Mouse (Mus musculus): ENCODE results near the gene Rtkn2. TPM values are rescaled to one million over a fixed set of nuclear protein-coding genes. Genes with fewer than 3 reads are reported as not detected.

Rtkn2 gene
- polyA plus RNA-seq, 1 experiment = 3.5 TPM

GRCm38 (mm10) chr10:67955982-67956381 lies 23.4 kb upstream of the Rtkn2 start:
- H3K4me2 ChIP-seq (ENCODE audit: low read depth) = no peak overlapping the region
- no peaks in the 10 kb centered on the region for H3K36me3 ChIP-seq (ENCODE audit: control insufficient read depth, insufficient read depth)
- no peak overlapping the region for H3K4me3 ChIP-seq
- H3ac ChIP-seq (ENCODE audit: control insufficient read depth, insufficient read length) = no peak overlapping the region
- TF ChIP-seq USF1 (IDR thresholded peaks at IDR 0.05; ENCODE audit: low read depth) (no peak), MAX (IDR thresholded peaks at IDR 0.05; ENCODE audit: low read depth) (no peak), MYOD1 (IDR thresholded peaks at IDR 0.05; ENCODE audit: control insufficient read depth in 1 of 3, insufficient read length in 2 of 3, low read depth in 2 of 3) (no peak), SRF (IDR thresholded peaks at IDR 0.05; ENCODE audit: control insufficient read depth, insufficient read length, low read depth) (no peak), MYOG (IDR thresholded peaks at IDR 0.05; ENCODE audit: control insufficient read depth in 1 of 3, insufficient read depth in 1 of 3, insufficient read length in 2 of 3, low read depth in 2 of 3) (no peak), TCF12 (IDR thresholded peaks at IDR 0.05; ENCODE audit: insufficient read depth, poor library complexity, severe bottlenecking) (no peak), POLR2A (IDR thresholded peaks at IDR 0.05; ENCODE audit: insufficient read length, low read depth) (no peak), E2F4 (IDR thresholded peaks at IDR 0.05; ENCODE audit: insufficient read depth) (no peak), POLR2AphosphoS2 (IDR thresholded peaks at IDR 0.05; ENCODE audit: insufficient read length, low read depth) (no peak)
- H3K27me3 ChIP-seq (ENCODE audit: control insufficient read depth, insufficient read depth, insufficient read length) = no peaks in the 10 kb centered on the region
- no peaks in the 10 kb centered on the region for H3K79me2 ChIP-seq (ENCODE audit: control insufficient read depth, insufficient read depth)

GRCm38 (mm10) chr10:67959982-67960381 lies 19.4 kb upstream of the Rtkn2 start:
- Histone ChIP-seq H3ac (ENCODE audit: control insufficient read depth, insufficient read length) (no peak overlapping the region), H3K36me3 (ENCODE audit: control insufficient read depth, insufficient read depth) (no peaks in the 10 kb centered on the region), H3K4me3 (no peak overlapping the region), H3K79me2 (ENCODE audit: control insufficient read depth, insufficient read depth) (no peaks in the 10 kb centered on the region), H3K27me3 (ENCODE audit: control insufficient read depth, insufficient read depth, insufficient read length) (no peaks in the 10 kb centered on the region), H3K4me2 (ENCODE audit: low read depth) (no peak overlapping the region)
- TF ChIP-seq POLR2AphosphoS2 (IDR thresholded peaks at IDR 0.05; ENCODE audit: insufficient read length, low read depth) = no peak
- no peak for TF ChIP-seq POLR2A (IDR thresholded peaks at IDR 0.05; ENCODE audit: insufficient read length, low read depth)
- no peak for TF ChIP-seq SRF (IDR thresholded peaks at IDR 0.05; ENCODE audit: control insufficient read depth, insufficient read length, low read depth)
- no peak for TF ChIP-seq CEBPB (IDR thresholded peaks at IDR 0.05; ENCODE audit: insufficient read depth, poor library complexity, severe bottlenecking)
- TF ChIP-seq REST (IDR thresholded peaks at IDR 0.05; ENCODE audit: insufficient read depth, insufficient read length) = no peak
- TF ChIP-seq MYOG (IDR thresholded peaks at IDR 0.05; ENCODE audit: control insufficient read depth in 1 of 3, insufficient read depth in 1 of 3, insufficient read length in 2 of 3, low read depth in 2 of 3) = no peak
- no peak for TF ChIP-seq MYOD1 (IDR thresholded peaks at IDR 0.05; ENCODE audit: control insufficient read depth in 1 of 3, insufficient read length in 2 of 3, low read depth in 2 of 3)
- TF ChIP-seq TCF3 (IDR thresholded peaks at IDR 0.05; ENCODE audit: insufficient read length, low read depth) = no peak
- TF ChIP-seq MAX (IDR thresholded peaks at IDR 0.05; ENCODE audit: low read depth) = no peak

GRCm38 (mm10) chr10:67962496-67962895 lies 16.9 kb upstream of the Rtkn2 start:
- peak overlapping the region; percentile 36 for H3K4me2 ChIP-seq (ENCODE audit: low read depth)
- TF ChIP-seq TCF12 (IDR thresholded peaks at IDR 0.05; ENCODE audit: insufficient read depth, poor library complexity, severe bottlenecking) (no peak), CEBPB (IDR thresholded peaks at IDR 0.05; ENCODE audit: insufficient read depth, poor library complexity, severe bottlenecking) (no peak), MYOD1 (IDR thresholded peaks at IDR 0.05; ENCODE audit: control insufficient read depth in 1 of 3, insufficient read length in 2 of 3, low read depth in 2 of 3) (no peak), POLR2AphosphoS2 (IDR thresholded peaks at IDR 0.05; ENCODE audit: insufficient read length, low read depth) (no peak), MYOG (IDR thresholded peaks at IDR 0.05; ENCODE audit: control insufficient read depth in 1 of 3, insufficient read depth in 1 of 3, insufficient read length in 2 of 3, low read depth in 2 of 3) (no peak), TCF3 (IDR thresholded peaks at IDR 0.05; ENCODE audit: insufficient read length, low read depth) (no peak), SRF (IDR thresholded peaks at IDR 0.05; ENCODE audit: control insufficient read depth, insufficient read length, low read depth) (no peak)

GRCm38 (mm10) chr10:67964060-67964459 lies 15.3 kb upstream of the Rtkn2 start:
- no peak overlapping the region for H3K4me3 ChIP-seq
- no peaks in the 10 kb centered on the region for H3K27me3 ChIP-seq (ENCODE audit: control insufficient read depth, insufficient read depth, insufficient read length)
- no peaks in the 10 kb centered on the region for H3K79me2 ChIP-seq (ENCODE audit: control insufficient read depth, insufficient read depth)
- TF ChIP-seq E2F4 (IDR thresholded peaks at IDR 0.05; ENCODE audit: insufficient read depth) (no peak), USF1 (IDR thresholded peaks at IDR 0.05; ENCODE audit: low read depth) (no peak), SRF (IDR thresholded peaks at IDR 0.05; ENCODE audit: control insufficient read depth, insufficient read length, low read depth) (no peak), MAX (IDR thresholded peaks at IDR 0.05; ENCODE audit: low read depth) (no peak)
- H3K4me2 ChIP-seq (ENCODE audit: low read depth) = no peak overlapping the region
- H3ac ChIP-seq (ENCODE audit: control insufficient read depth, insufficient read length) = no peak overlapping the region
- no peaks in the 10 kb centered on the region for H3K36me3 ChIP-seq (ENCODE audit: control insufficient read depth, insufficient read depth)

More at GRCm38 (mm10) chr10:67962496-67962895, 16.9 kb upstream of the Rtkn2 start:
- no peaks in the 10 kb centered on the region for H3K36me3 ChIP-seq (ENCODE audit: control insufficient read depth, insufficient read depth)
- no peaks in the 10 kb centered on the region for H3K79me2 ChIP-seq (ENCODE audit: control insufficient read depth, insufficient read depth)
- H3ac ChIP-seq (ENCODE audit: control insufficient read depth, insufficient read length) = no peak overlapping the region
- H3K27me3 ChIP-seq (ENCODE audit: control insufficient read depth, insufficient read depth, insufficient read length) = no peaks in the 10 kb centered on the region
- H3K4me3 ChIP-seq = no peak overlapping the region

DNA sequence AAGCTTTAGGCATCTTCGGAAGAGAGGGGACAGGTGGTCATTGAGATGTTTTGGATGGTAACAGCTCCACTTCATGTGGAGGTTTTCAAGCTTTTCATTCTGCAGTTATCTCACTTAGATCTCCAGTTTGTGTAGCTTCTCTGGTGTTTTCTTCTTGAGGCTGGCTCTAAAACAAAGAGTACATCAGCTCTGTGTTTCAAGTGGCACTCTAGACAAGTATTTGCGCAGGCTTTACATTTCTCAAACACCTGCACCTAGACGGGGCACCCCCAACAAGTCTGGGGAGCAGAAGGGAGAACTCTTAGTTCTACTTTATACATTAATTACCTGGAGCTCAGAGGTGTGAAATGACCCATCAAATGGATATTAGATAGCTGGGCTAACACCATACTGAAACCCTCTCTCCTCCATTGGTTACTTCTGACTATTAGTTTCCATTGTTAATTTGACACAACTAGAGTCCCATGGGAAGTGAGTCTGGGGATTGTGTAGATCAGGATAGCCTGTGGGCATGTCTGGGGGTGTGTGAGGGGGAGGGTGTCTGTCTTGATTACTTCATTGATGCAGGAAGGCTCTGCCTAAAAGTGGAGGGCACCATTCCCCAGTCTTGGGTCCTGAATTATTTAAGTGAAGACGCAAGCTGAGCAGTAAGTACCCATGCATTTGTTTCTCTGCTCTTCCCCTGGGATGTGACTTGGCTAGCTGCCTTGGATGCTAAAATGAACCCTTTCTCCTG lies 14.0 kb upstream of the Rtkn2 start:
- Histone ChIP-seq H3K27me3 (ENCODE audit: control insufficient read depth, insufficient read depth, insufficient read length) (no peaks in the 10 kb centered on the region), H3K79me2 (ENCODE audit: control insufficient read depth, insufficient read depth) (no peaks in the 10 kb centered on the region), H3ac (ENCODE audit: control insufficient read depth, insufficient read length) (no peak overlapping the region), H3K4me3 (no peak overlapping the region), H3K4me2 (ENCODE audit: low read depth) (peak overlapping the region; percentile 45), H3K36me3 (ENCODE audit: control insufficient read depth, insufficient read depth) (no peaks in the 10 kb centered on the region)
- TF ChIP-seq POLR2A (IDR thresholded peaks at IDR 0.05; ENCODE audit: insufficient read length, low read depth) (no peak), REST (IDR thresholded peaks at IDR 0.05; ENCODE audit: insufficient read depth, insufficient read length) (no peak), CEBPB (IDR thresholded peaks at IDR 0.05; ENCODE audit: insufficient read depth, poor library complexity, severe bottlenecking) (no peak), E2F4 (IDR thresholded peaks at IDR 0.05; ENCODE audit: insufficient read depth) (no peak), MAX (IDR thresholded peaks at IDR 0.05; ENCODE audit: low read depth) (no peak), TCF3 (IDR thresholded peaks at IDR 0.05; ENCODE audit: insufficient read length, low read depth) (no peak), SRF (IDR thresholded peaks at IDR 0.05; ENCODE audit: control insufficient read depth, insufficient read length, low read depth) (no peak), USF1 (IDR thresholded peaks at IDR 0.05; ENCODE audit: low read depth) (no peak), MYOG (IDR thresholded peaks at IDR 0.05; ENCODE audit: control insufficient read depth in 1 of 3, insufficient read depth in 1 of 3, insufficient read length in 2 of 3, low read depth in 2 of 3) (no peak), MYOD1 (IDR thresholded peaks at IDR 0.05; ENCODE audit: control insufficient read depth in 1 of 3, insufficient read length in 2 of 3, low read depth in 2 of 3) (no peak), POLR2AphosphoS2 (IDR thresholded peaks at IDR 0.05; ENCODE audit: insufficient read length, low read depth) (no peak)
